Mouse (Mus musculus): ENCODE results near the gene Cttn. TPM values are rescaled to one million over a fixed set of nuclear protein-coding genes. Genes with fewer than 3 reads are reported as not detected.

The Cttn gene
- polyA plus RNA-seq, 1 experiment: not detected

GRCm38 (mm10) chr7:144480314-144480713 lies 9.5 kb upstream of the Cttn start:
- no peak overlapping the region for H3K27ac ChIP-seq (ENCODE audit: insufficient read depth, low read depth, low read length)
- no peak for TF ChIP-seq CTCF (IDR thresholded peaks at IDR 0.05; ENCODE audit: insufficient read depth, low read depth, low read length)
- TF ChIP-seq POLR2A (IDR thresholded peaks at IDR 0.05; ENCODE audit: insufficient read depth, low read depth, low read length): no peak
- no peak overlapping the region for H3K4me3 ChIP-seq (ENCODE audit: insufficient read depth, low read depth, low read length)
- H3K4me1 ChIP-seq (ENCODE audit: control insufficient read depth, insufficient read depth, low read length): peaks cover 6% of the 10 kb centered on the region

- no peak for TF ChIP-seq POLR2A (IDR thresholded peaks at IDR 0.05; ENCODE audit: insufficient read depth, low read depth, low read length)
- TF ChIP-seq CTCF (IDR thresholded peaks at IDR 0.05; ENCODE audit: insufficient read depth, low read depth, low read length): no peak
- WGBS: 85% methylated on average over 1 of the region's 1 CpGs
- Histone ChIP-seq H3K27ac (ENCODE audit: insufficient read depth, low read depth, low read length) (no peak overlapping the region), H3K4me3 (ENCODE audit: insufficient read depth, low read depth, low read length) (no peak overlapping the region), H3K4me1 (ENCODE audit: control insufficient read depth, insufficient read depth, low read length) (peaks cover 6% of the 10 kb centered on the region)
Measured at GRCm38 (mm10) chr7:144479569-144479968, 8.8 kb upstream of the Cttn start.

- H3K4me3 ChIP-seq (ENCODE audit: insufficient read depth, low read depth, low read length): no peak overlapping the region
- WGBS: 86% methylated on average over 3 of the region's 3 CpGs
- TF ChIP-seq CTCF (IDR thresholded peaks at IDR 0.05; ENCODE audit: insufficient read depth, low read depth, low read length): no peak
- no peak for TF ChIP-seq POLR2A (IDR thresholded peaks at IDR 0.05; ENCODE audit: insufficient read depth, low read depth, low read length)
- H3K4me1 ChIP-seq (ENCODE audit: control insufficient read depth, insufficient read depth, low read length): peaks cover 2% of the 10 kb centered on the region; the same call in 1 of the 2 replicates
- H3K27ac ChIP-seq (ENCODE audit: insufficient read depth, low read depth, low read length): no peak overlapping the region
Measured at GRCm38 (mm10) chr7:144475741-144476140, 4.9 kb upstream of the Cttn start.

- 73% methylated on average over 4 of the region's 4 CpGs for WGBS
- TF ChIP-seq CTCF (IDR thresholded peaks at IDR 0.05; ENCODE audit: insufficient read depth, low read depth, low read length) (no peak), POLR2A (IDR thresholded peaks at IDR 0.05; ENCODE audit: insufficient read depth, low read depth, low read length) (no peak)
- no peak overlapping the region for H3K4me3 ChIP-seq (ENCODE audit: insufficient read depth, low read depth, low read length)
- H3K27ac ChIP-seq (ENCODE audit: insufficient read depth, low read depth, low read length): no peak overlapping the region
- peaks cover 10% of the 10 kb centered on the region for H3K4me1 ChIP-seq (ENCODE audit: control insufficient read depth, insufficient read depth, low read length)
Measured at GRCm38 (mm10) chr7:144473486-144473885, 2.7 kb upstream of the Cttn start.

GRCm38 (mm10) chr7:144471103-144471502 lies 294 bp upstream of the Cttn start:
- peaks cover 11% of the 10 kb centered on the region for H3K4me1 ChIP-seq (ENCODE audit: control insufficient read depth, insufficient read depth, low read length)
- no peak overlapping the region for H3K4me3 ChIP-seq (ENCODE audit: insufficient read depth, low read depth, low read length)
- no peak for TF ChIP-seq CTCF (IDR thresholded peaks at IDR 0.05; ENCODE audit: insufficient read depth, low read depth, low read length)
- no peak for TF ChIP-seq POLR2A (IDR thresholded peaks at IDR 0.05; ENCODE audit: insufficient read depth, low read depth, low read length)
- 53% methylated on average over 2 of the region's 2 CpGs for WGBS
- peak overlapping the region; percentile 55 for H3K27ac ChIP-seq (ENCODE audit: insufficient read depth, low read depth, low read length)

GRCm38 (mm10) chr7:144469908-144470544 lies 783 bp downstream of the Cttn start:
- H3K4me1 ChIP-seq (ENCODE audit: control insufficient read depth, insufficient read depth, low read length): peaks cover 11% of the 10 kb centered on the region
- no peak for TF ChIP-seq POLR2A (IDR thresholded peaks at IDR 0.05; ENCODE audit: insufficient read depth, low read depth, low read length)

GRCm38 (mm10) chr7:144469181-144469641 lies 1.6 kb downstream of the Cttn start:
- 7% methylated on average over 4 of the region's 4 CpGs for WGBS
- H3K27ac ChIP-seq (ENCODE audit: insufficient read depth, low read depth, low read length): no peak overlapping the region
- TF ChIP-seq CTCF (IDR thresholded peaks at IDR 0.05; ENCODE audit: insufficient read depth, low read depth, low read length) (no peak), POLR2A (IDR thresholded peaks at IDR 0.05; ENCODE audit: insufficient read depth, low read depth, low read length) (no peak)

More at GRCm38 (mm10) chr7:144469908-144470544, 783 bp downstream of the Cttn start:
- Histone ChIP-seq H3K4me3 (ENCODE audit: insufficient read depth, low read depth, low read length) (peak overlapping the region; percentile 69), H3K27ac (ENCODE audit: insufficient read depth, low read depth, low read length) (no peak overlapping the region)
- 1% methylated on average over 31 of the region's 31 CpGs for WGBS

GRCm38 (mm10) chr7:144468741-144469140 lies 2.1 kb downstream of the Cttn start:
- Histone ChIP-seq H3K4me1 (ENCODE audit: control insufficient read depth, insufficient read depth, low read length) (peaks cover 11% of the 10 kb centered on the region), H3K4me3 (ENCODE audit: insufficient read depth, low read depth, low read length) (no peak overlapping the region), H3K27ac (ENCODE audit: insufficient read depth, low read depth, low read length) (no peak overlapping the region)
- no peak for TF ChIP-seq CTCF (IDR thresholded peaks at IDR 0.05; ENCODE audit: insufficient read depth, low read depth, low read length)
- no peak for TF ChIP-seq POLR2A (IDR thresholded peaks at IDR 0.05; ENCODE audit: insufficient read depth, low read depth, low read length)
- 85% methylated on average over 5 of the region's 5 CpGs for WGBS

More at GRCm38 (mm10) chr7:144469181-144469641, 1.6 kb downstream of the Cttn start:
- Histone ChIP-seq H3K4me1 (ENCODE audit: control insufficient read depth, insufficient read depth, low read length) (peaks cover 11% of the 10 kb centered on the region), H3K4me3 (ENCODE audit: insufficient read depth, low read depth, low read length) (peak overlapping the region; percentile 69)

GRCm38 (mm10) chr7:144462577-144462976 lies 8.2 kb downstream of the Cttn start:
- 80% methylated on average over 7 of the region's 7 CpGs for WGBS
- no peak overlapping the region for H3K27ac ChIP-seq (ENCODE audit: insufficient read depth, low read depth, low read length)
- no peak overlapping the region for H3K4me3 ChIP-seq (ENCODE audit: insufficient read depth, low read depth, low read length)
- no peaks in the 10 kb centered on the region for H3K4me1 ChIP-seq (ENCODE audit: control insufficient read depth, insufficient read depth, low read length)
- TF ChIP-seq POLR2A (IDR thresholded peaks at IDR 0.05; ENCODE audit: insufficient read depth, low read depth, low read length) (no peak), CTCF (IDR thresholded peaks at IDR 0.05; ENCODE audit: insufficient read depth, low read depth, low read length) (no peak)

Data from olfactory bulb, adult 2 months (tissue).